Mouse (Mus musculus): ENCODE measurements around the gene Myo9b. TPM values are rescaled to one million over a fixed set of nuclear protein-coding genes. Genes with fewer than 3 reads are reported as not detected.
A peak's percentile ranks its signal among the peaks of the same experiment; 100 is the strongest.

The Myo9b gene
- total RNA-seq, 1 experiment, result 36.1 TPM

DNA sequence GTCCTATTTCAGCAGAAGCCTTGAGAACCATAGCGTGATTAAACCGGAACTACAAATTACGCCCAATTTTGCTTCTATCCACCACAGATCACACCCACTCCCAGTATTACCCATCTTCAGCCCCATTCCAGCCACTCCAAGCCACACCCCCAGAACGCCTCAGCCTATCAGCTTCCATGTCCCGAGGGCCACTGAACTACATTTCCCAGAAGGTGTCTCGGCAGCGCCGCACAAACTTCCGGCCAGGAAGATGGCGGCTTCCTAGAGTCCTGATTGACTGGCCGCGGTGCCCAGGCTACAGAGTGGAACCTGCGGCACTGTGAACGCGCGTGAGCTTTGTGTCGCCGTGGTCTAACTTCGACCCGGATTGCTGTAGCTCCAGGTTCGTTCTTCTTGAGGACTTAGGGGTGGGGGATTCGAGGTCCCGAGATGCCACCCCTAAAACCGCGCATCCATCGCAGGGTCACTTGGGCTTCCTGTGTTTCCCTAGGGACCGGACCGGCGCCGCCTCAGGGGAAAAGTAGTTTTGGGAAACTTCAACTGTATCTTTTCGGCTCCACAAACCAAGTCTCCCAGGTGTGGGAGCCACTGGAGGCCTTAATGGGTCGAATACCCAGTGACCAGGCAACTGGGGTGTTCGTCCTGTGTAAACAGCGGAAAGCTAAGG is 124.3 kb downstream of the Myo9b start, which contains the start of gene Babam1:
Babam1 (plus strand) TSS at position 223 of the 667 bp plus-strand sequence.
- peak within 1 kb of the TSS; percentile 78 for H3K9ac ChIP-seq (ENCODE audit: insufficient read depth, low read depth, low read length, poor library complexity, severe bottlenecking)
- peak within 1 kb of the TSS; percentile 77 to 100 for H3K4me3 ChIP-seq (ENCODE audit: insufficient read depth in 1 of 2, low read depth in 1 of 2, low read length in 2 of 2, poor library complexity in 1 of 2, severe bottlenecking in 1 of 2)
- 0 out of 2 replicates have a peak within 1 kb of the TSS, but pooled peaks have one; percentile 41 for H3K27ac ChIP-seq (ENCODE audit: insufficient read depth, low read depth, low read length, poor library complexity, severe bottlenecking)
- peak; percentile 91 for DNase-seq (ENCODE audit: low read depth, low spot score)
- H3K36me3 ChIP-seq (ENCODE audit: control insufficient read depth, insufficient read depth, low read length, poor library complexity, severe bottlenecking), result peaks cover 17% of the 10 kb centered on the region
- peaks cover 0 to 8% of the 10 kb centered on the region in 2 experiments; a peak in 1 of 4 replicates for H3K4me1 ChIP-seq (ENCODE audit: control insufficient read depth in 2 of 2, insufficient read depth in 2 of 2, low read length in 2 of 2, poor library complexity in 1 of 2)
- TF ChIP-seq CHD2 (IDR thresholded peaks at IDR 0.05; ENCODE audit: low read depth, low read length) (peak; percentile 27; the same call in 1 of the 2 replicates), MAFK (IDR thresholded peaks at IDR 0.05; ENCODE audit: insufficient read depth, low read depth, low read length) (no peak), ZC3H11A (IDR thresholded peaks at IDR 0.05; ENCODE audit: borderline replicate concordance, low read depth, low read length) (no peak), ZNF384 (IDR thresholded peaks at IDR 0.05; ENCODE audit: low read depth, low read length) (no peak), HCFC1 (IDR thresholded peaks at IDR 0.05; ENCODE audit: borderline replicate concordance, insufficient read depth, low read length) (peak; percentile 96)
- H3K9me3 ChIP-seq (ENCODE audit: control insufficient read depth, insufficient read depth, low read depth, low read length), result no peaks in the 10 kb centered on the region
- in situ Hi-C loops (cut with MboI; ENCODE audit: low sequenced_read_pairs in 2 of 2, unreplicated experiment in 2 of 2), result no loop called here

- DNase-seq (ENCODE audit: low read depth, low spot score), result no peak
- no peaks in the 10 kb centered on the region for H3K9me3 ChIP-seq (ENCODE audit: control insufficient read depth, insufficient read depth, low read depth, low read length)
- in situ Hi-C loops (cut with MboI; ENCODE audit: low sequenced_read_pairs in 2 of 2, unreplicated experiment in 2 of 2), result no loop called here
- TF ChIP-seq ZNF384 (IDR thresholded peaks at IDR 0.05; ENCODE audit: low read depth, low read length) (no peak), MAFK (IDR thresholded peaks at IDR 0.05; ENCODE audit: insufficient read depth, low read depth, low read length) (no peak), HCFC1 (IDR thresholded peaks at IDR 0.05; ENCODE audit: borderline replicate concordance, insufficient read depth, low read length) (no peak), ZC3H11A (IDR thresholded peaks at IDR 0.05; ENCODE audit: borderline replicate concordance, low read depth, low read length) (no peak), CHD2 (IDR thresholded peaks at IDR 0.05; ENCODE audit: low read depth, low read length) (no peak)
- H3K27ac ChIP-seq (ENCODE audit: insufficient read depth, low read depth, low read length, poor library complexity, severe bottlenecking), result no peak overlapping the region
- peak overlapping the region; percentile 78; the same call in 1 of the 2 replicates for H3K9ac ChIP-seq (ENCODE audit: insufficient read depth, low read depth, low read length, poor library complexity, severe bottlenecking)
- H3K36me3 ChIP-seq (ENCODE audit: control insufficient read depth, insufficient read depth, low read length, poor library complexity, severe bottlenecking), result peaks cover 17% of the 10 kb centered on the region
- peak overlapping the region; percentile 77 to 100 for H3K4me3 ChIP-seq (ENCODE audit: insufficient read depth in 1 of 2, low read depth in 1 of 2, low read length in 2 of 2, poor library complexity in 1 of 2, severe bottlenecking in 1 of 2)
- peaks cover 0 to 9% of the 10 kb centered on the region in 2 experiments; a peak in 2 of 4 replicates for H3K4me1 ChIP-seq (ENCODE audit: control insufficient read depth in 2 of 2, insufficient read depth in 2 of 2, low read length in 2 of 2, poor library complexity in 1 of 2)
Measured at GRCm38 (mm10) chr8:71397701-71398100, 125.2 kb downstream of the Myo9b start.

- Histone ChIP-seq H3K4me1 (ENCODE audit: control insufficient read depth in 2 of 2, insufficient read depth in 2 of 2, low read length in 2 of 2, poor library complexity in 1 of 2) (peaks cover 3 to 23% of the 10 kb centered on the region in 2 experiments; a peak in 3 of 4 replicates), H3K4me3 (ENCODE audit: insufficient read depth in 1 of 2, low read depth in 1 of 2, low read length in 2 of 2, poor library complexity in 1 of 2, severe bottlenecking in 1 of 2) (no peak overlapping the region), H3K9me3 (ENCODE audit: control insufficient read depth, insufficient read depth, low read depth, low read length) (no peaks in the 10 kb centered on the region), H3K9ac (ENCODE audit: insufficient read depth, low read depth, low read length, poor library complexity, severe bottlenecking) (no peak overlapping the region), H3K36me3 (ENCODE audit: control insufficient read depth, insufficient read depth, low read length, poor library complexity, severe bottlenecking) (peaks cover 25% of the 10 kb centered on the region), H3K27ac (ENCODE audit: insufficient read depth, low read depth, low read length, poor library complexity, severe bottlenecking) (no peak overlapping the region)
- DNase-seq (ENCODE audit: low read depth, low spot score), result no peak
- TF ChIP-seq CHD2 (IDR thresholded peaks at IDR 0.05; ENCODE audit: low read depth, low read length) (no peak), ZC3H11A (IDR thresholded peaks at IDR 0.05; ENCODE audit: borderline replicate concordance, low read depth, low read length) (no peak), MAFK (IDR thresholded peaks at IDR 0.05; ENCODE audit: insufficient read depth, low read depth, low read length) (no peak), HCFC1 (IDR thresholded peaks at IDR 0.05; ENCODE audit: borderline replicate concordance, insufficient read depth, low read length) (no peak)
- in situ Hi-C loops (cut with MboI; ENCODE audit: low sequenced_read_pairs in 2 of 2, unreplicated experiment in 2 of 2), result no loop called here
Measured at GRCm38 (mm10) chr8:71400826-71401225, 128.3 kb downstream of the Myo9b start.

DNA sequence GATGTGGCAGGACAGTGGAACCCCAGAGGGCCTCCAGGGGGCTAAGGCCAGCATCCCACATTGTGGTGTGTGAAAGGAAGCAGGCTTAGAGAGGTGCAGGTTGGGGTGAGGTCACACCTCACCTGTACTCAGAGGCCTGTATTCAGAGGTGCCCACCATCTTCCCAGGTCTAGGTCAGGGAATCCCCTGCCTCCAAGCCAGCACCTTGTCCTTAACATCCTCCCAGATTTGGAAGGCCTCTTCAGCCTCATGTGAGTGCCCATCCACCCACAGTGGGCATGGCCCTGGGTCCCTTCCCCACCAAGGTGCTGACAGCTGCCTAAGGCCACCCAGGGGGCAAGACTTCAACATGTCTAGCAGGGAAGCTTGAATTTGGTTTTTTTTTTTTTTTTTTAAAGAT is 128.9 kb downstream of the Myo9b start:
- in situ Hi-C loops (cut with MboI; ENCODE audit: low sequenced_read_pairs in 2 of 2, unreplicated experiment in 2 of 2), result no loop called here
- no peak overlapping the region for H3K27ac ChIP-seq (ENCODE audit: insufficient read depth, low read depth, low read length, poor library complexity, severe bottlenecking)
- H3K36me3 ChIP-seq (ENCODE audit: control insufficient read depth, insufficient read depth, low read length, poor library complexity, severe bottlenecking), result peaks cover 25% of the 10 kb centered on the region
- TF ChIP-seq ZC3H11A (IDR thresholded peaks at IDR 0.05; ENCODE audit: borderline replicate concordance, low read depth, low read length), result no peak
- TF ChIP-seq HCFC1 (IDR thresholded peaks at IDR 0.05; ENCODE audit: borderline replicate concordance, insufficient read depth, low read length), result no peak
- TF ChIP-seq CHD2 (IDR thresholded peaks at IDR 0.05; ENCODE audit: low read depth, low read length), result no peak
- TF ChIP-seq ZNF384 (IDR thresholded peaks at IDR 0.05; ENCODE audit: low read depth, low read length), result no peak
- TF ChIP-seq MAFK (IDR thresholded peaks at IDR 0.05; ENCODE audit: insufficient read depth, low read depth, low read length), result no peak
- H3K4me1 ChIP-seq (ENCODE audit: control insufficient read depth in 2 of 2, insufficient read depth in 2 of 2, low read length in 2 of 2, poor library complexity in 1 of 2), result peaks cover 3 to 20% of the 10 kb centered on the region in 2 experiments; a peak in 3 of 4 replicates
- H3K9me3 ChIP-seq (ENCODE audit: control insufficient read depth, insufficient read depth, low read depth, low read length), result no peaks in the 10 kb centered on the region
- H3K4me3 ChIP-seq (ENCODE audit: insufficient read depth in 1 of 2, low read depth in 1 of 2, low read length in 2 of 2, poor library complexity in 1 of 2, severe bottlenecking in 1 of 2), result no peak overlapping the region
- H3K9ac ChIP-seq (ENCODE audit: insufficient read depth, low read depth, low read length, poor library complexity, severe bottlenecking), result no peak overlapping the region
- DNase-seq (ENCODE audit: low read depth, low spot score), result no peak
